Mouse (Mus musculus) forebrain, embryonic 14.5 days (tissue): ENCODE measurements at regions not wholly inside any gene's neighbourhood (a gene's known extent, or its start where the extent isn't known, plus 50 kb on each side); places are given as distances from the start of the nearest gene placed in this dataset.

ENCODE experiments used
- ATAC-seq: fragments of 200-750 bp; cut with Nextera tagmentation; 2 replicates; pipeline ENCODE4 v1.8.0; 2017; ENCODE audit warnings: mild to moderate bottlenecking, moderate library complexity
- DNase-seq: peaks from one replicate; pipeline ENCODE4 v3.0.0-alpha.2; 2015; ENCODE audit warnings: low spot score
- H3K27ac ChIP-seq: fragments of 300-500 bp; sonication (generic); 2 replicates; pipeline ENCODE4 v1.5.1; 2014; ENCODE audit warnings: low read depth, mild to moderate bottlenecking, control low read depth, low read length, moderate library complexity
- H3K27me3 ChIP-seq: fragments of 300-500 bp; sonication (generic); replicated peaks from 2 replicates; pipeline ENCODE4 v1.6.1; 2014; ENCODE audit warnings: low read length, control low read depth, mixed read lengths; ENCODE audit not compliant: control insufficient read depth, insufficient read depth
- H3K36me3 ChIP-seq: fragments of 300-500 bp; sonication (generic); 2 replicates; pipeline ENCODE4 v1.6.1; 2014; ENCODE audit warnings: low read length, control low read depth; ENCODE audit not compliant: control insufficient read depth, insufficient read depth
- H3K4me1 ChIP-seq: fragments of 300-500 bp; sonication (generic); 2 replicates; pipeline ENCODE4 v1.6.1; 2014; ENCODE audit warnings: antibody characterized with exemption, low read length, control low read depth; ENCODE audit not compliant: control insufficient read depth, insufficient read depth
- H3K4me2 ChIP-seq: fragments of 300-500 bp; sonication (generic); 2 replicates; pipeline ENCODE4 v1.6.1; 2014; ENCODE audit warnings: mild to moderate bottlenecking, control low read depth, low read length
- H3K4me3 ChIP-seq: fragments of 300-500 bp; sonication (generic); 2 replicates; pipeline ENCODE4 v1.5.1; 2014; ENCODE audit warnings: low read depth, low read length, control low read depth
- H3K9ac ChIP-seq: fragments of 300-500 bp; sonication (generic); 2 replicates; pipeline ENCODE4 v1.6.1; 2014; ENCODE audit warnings: mild to moderate bottlenecking, low read length, control low read depth, moderate library complexity
- H3K9me3 ChIP-seq: fragments of 300-500 bp; sonication (generic); replicated peaks from 2 replicates; pipeline ENCODE4 v1.6.1; 2016; ENCODE audit warnings: low read length, control low read depth, mixed read lengths; ENCODE audit not compliant: control insufficient read depth
- WGBS: fragments of 180-500 bp; shearing (Covaris S2); extraction: QIAGEN DNeasy Blood & Tissue Kit; methylation state at CpG from one replicate; pipeline ENCODE4 v1.1.7; 2014; 5-methylcytosine and 5-hydroxymethylcytosine counted together

DNA sequence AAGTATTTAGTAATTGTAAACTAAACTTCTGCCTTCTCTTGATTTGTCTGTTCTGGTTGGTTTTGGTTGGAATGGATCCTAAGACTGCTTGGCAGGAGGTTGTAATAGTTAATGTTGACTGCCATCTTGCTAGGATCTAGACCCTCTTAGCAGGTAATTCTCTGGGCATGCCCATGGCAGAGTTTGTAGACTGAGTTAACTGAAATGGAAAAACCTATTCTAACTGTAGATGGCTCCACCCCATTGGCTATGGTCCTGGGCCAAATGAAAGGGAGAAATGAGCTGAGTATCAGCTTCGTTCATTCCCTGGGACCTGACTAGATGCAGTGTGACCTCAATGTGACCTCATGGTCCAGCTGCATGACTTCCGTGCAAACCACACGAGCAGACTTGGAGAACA lies 207.7 kb downstream of the Slc30a10 start:
- no peak for DNase-seq
- Histone ChIP-seq H3K4me1 (no peaks in the 10 kb centered on the region), H3K36me3 (no peaks in the 10 kb centered on the region), H3K9me3 (no peaks in the 10 kb centered on the region), H3K9ac (no peak overlapping the region), H3K27ac (no peak overlapping the region), H3K4me2 (no peak overlapping the region), H3K4me3 (no peak overlapping the region), H3K27me3 (no peaks in the 10 kb centered on the region)
- WGBS: 81% methylated on average over 3 of the region's 3 CpGs
- no peak for ATAC-seq

DNA sequence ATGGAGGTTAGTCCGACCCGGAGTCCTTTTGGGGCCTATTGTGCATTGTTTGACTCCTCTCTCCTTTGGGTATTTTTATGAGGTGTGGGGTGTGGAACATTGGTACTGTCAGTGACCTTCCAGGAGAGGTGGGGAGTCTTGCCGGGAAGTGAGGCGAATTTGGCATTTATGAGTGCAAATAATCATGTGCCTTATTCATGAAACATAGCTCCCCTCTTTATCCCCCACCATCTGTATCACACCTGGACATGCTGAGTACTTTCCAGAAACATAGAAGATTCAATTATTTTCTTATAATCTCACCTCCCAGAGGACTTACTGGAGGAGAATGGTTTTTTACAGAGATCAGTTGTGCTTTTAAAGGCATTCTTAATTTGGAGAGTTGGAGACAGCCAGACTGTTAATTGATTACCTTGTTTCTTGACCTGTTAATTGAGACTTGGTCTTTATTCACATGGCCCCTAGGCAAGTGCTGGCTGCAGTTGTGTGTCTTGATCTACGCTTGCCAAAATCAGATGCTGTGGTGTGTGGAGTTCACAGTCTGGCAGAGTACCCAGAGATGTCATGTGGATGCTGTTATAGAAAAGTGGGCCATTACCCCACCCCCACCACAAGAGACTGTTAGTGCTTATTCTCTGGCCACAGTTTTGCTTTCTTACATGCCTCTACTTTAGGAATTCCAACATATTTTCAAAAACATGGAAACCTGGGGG lies 215.5 kb downstream of the Slc30a10 start:
- Histone ChIP-seq H3K36me3 (no peaks in the 10 kb centered on the region), H3K4me3 (no peak overlapping the region), H3K9ac (no peak overlapping the region), H3K4me1 (0 out of 2 replicates have a peak, but pooled peaks cover 4% of the 10 kb centered on the region), H3K27me3 (no peaks in the 10 kb centered on the region), H3K4me2 (no peak overlapping the region), H3K9me3 (no peaks in the 10 kb centered on the region), H3K27ac (no peak overlapping the region)
- WGBS: 50% methylated on average over 5 of the region's 5 CpGs
- ATAC-seq (peak; percentile 60; the same call in 1 of the 2 replicates), DNase-seq (peak; percentile 76)

DNA sequence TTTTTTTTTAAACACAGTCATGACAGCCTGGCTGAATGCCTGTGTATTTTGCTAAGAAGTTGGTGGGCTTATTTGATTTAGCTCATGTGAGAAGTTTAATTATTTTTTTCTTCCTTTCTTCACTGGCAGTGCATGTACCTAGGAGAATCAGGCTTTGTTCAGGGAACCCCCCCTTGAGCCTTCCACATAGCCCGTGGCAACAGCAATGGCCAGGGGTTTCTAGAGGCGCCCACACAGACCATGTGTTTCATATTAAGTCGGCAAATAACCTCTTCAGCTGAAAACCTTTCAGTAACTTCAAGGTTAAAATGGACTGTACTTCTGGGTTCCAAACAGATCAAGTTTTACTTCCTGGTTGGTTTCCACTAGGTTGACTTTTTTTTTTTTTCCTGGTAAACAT lies 218.3 kb downstream of the Slc30a10 start:
- WGBS: 68% methylated on average over 3 of the region's 3 CpGs
- Histone ChIP-seq H3K4me2 (no peak overlapping the region), H3K36me3 (no peaks in the 10 kb centered on the region), H3K9me3 (no peaks in the 10 kb centered on the region), H3K4me1 (0 out of 2 replicates have a peak, but pooled peaks cover 4% of the 10 kb centered on the region), H3K4me3 (no peak overlapping the region), H3K27ac (no peak overlapping the region), H3K27me3 (no peaks in the 10 kb centered on the region), H3K9ac (no peak overlapping the region)
- ATAC-seq (no peak), DNase-seq (no peak)

DNA sequence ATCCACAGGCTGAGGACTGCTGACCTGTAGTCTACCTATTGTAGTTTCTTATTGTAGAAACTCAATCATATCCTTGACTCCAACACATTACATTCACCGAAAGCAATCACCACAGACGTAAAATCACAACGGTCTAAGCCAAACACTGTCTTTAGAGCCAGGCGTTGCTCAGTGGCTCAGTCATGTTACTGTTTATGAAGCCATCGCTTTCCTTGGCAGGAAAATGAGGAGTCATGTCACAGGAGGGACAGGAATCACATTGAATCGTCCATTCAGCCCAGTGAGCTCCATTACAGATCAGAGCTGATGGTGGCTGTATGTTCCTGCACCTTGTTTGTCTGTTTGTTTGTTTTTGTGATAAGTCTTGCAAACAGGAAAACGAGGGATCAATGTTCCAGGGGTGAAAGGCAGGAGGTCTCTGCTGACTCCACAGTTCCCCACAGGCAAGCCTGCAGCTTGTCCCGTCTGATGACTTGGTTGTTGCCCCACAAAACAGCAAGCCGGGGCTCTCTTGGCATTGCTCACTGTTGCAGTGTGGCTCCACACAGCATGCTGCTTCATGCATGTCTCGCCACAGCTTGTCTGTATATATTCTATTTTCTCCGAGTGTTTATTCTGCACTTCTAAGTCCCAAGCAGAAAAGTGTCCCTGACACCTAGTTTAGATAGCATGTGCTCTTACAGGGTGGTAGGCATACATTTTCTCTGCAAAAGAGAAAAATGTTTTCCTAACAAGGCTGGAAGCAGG lies 221.2 kb downstream of the Slc30a10 start:
- H3K4me3 ChIP-seq: no peak overlapping the region

DNA sequence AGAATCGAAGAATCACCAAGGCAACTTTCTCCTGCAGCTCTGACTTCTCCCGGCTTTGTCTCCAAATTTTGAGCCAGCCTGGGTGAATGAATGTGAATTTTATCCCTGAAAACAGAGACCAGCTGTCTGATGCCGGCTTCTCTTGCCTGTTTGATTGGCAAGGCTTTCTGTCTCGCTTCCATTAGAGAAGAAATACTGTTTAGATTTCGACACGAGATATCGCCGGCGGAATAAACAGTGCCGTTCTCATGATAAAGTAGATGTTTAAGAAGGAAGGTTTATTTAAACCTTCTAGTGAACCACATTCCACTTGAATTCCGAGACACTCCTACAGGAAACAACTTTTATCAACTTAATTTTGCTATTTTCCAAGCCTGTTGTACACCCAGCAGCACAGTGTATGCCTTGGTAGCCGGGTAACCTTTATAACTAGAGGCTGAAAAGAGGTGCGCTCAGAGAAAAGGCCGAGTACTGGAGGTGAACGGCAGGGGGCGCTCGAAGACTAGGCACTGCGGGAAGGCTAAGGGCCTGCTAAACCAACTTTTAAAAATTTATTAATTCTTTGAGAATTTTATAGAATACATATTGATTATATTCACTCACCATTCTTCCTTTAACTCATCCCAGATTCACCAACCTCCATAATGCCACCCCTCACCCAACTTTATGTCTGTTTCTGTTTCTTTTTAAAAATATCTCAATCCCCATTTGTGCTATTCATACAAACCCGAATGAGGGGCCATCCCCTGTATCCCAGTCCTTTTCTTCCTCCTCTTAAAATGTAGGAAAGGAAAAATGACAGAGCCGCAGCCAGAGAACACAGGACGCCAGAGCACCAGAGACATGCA lies 227.2 kb downstream of the Slc30a10 start:
- no peak overlapping the region for H3K4me3 ChIP-seq
- ATAC-seq (0 out of 2 replicates have a peak, but pooled peaks have one; percentile 55), DNase-seq (peak; percentile 75)
- H3K27me3 ChIP-seq: no peaks in the 10 kb centered on the region
- no peak overlapping the region for H3K4me2 ChIP-seq
- no peak overlapping the region for H3K9ac ChIP-seq
- no peaks in the 10 kb centered on the region for H3K4me1 ChIP-seq
- H3K27ac ChIP-seq: no peak overlapping the region
- WGBS: 47% methylated on average over 21 of the region's 21 CpGs
- no peaks in the 10 kb centered on the region for H3K9me3 ChIP-seq
- H3K36me3 ChIP-seq: no peaks in the 10 kb centered on the region

More for the DNA sequence above, 221.2 kb downstream of the Slc30a10 start:
- H3K9me3 ChIP-seq: no peaks in the 10 kb centered on the region
- H3K27ac ChIP-seq: no peak overlapping the region
- ATAC-seq (no peak), DNase-seq (no peak)
- H3K36me3 ChIP-seq: no peaks in the 10 kb centered on the region
- no peak overlapping the region for H3K4me2 ChIP-seq
- WGBS: 84% methylated on average over 11 of the region's 11 CpGs
- H3K27me3 ChIP-seq: no peaks in the 10 kb centered on the region
- H3K9ac ChIP-seq: no peak overlapping the region
- H3K4me1 ChIP-seq: no peaks in the 10 kb centered on the region

DNA sequence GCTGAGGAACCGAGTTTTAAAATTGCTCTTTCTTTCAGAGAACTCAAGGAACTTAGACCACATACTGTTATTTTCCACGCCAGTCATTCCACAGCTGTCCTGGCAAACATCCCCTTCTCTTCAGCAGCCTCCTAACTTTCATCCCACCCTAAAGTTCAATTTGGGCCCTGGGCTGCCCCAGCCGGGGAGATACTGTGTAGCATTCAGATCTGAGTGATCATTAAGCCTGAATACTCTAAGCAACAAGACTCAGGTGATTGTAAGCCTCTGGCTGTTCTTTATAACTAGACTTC lies 227.8 kb downstream of the Slc30a10 start:
- no peak for ATAC-seq
- WGBS: 72% methylated on average over 3 of the region's 3 CpGs
- no peak overlapping the region for H3K9ac ChIP-seq

DNA sequence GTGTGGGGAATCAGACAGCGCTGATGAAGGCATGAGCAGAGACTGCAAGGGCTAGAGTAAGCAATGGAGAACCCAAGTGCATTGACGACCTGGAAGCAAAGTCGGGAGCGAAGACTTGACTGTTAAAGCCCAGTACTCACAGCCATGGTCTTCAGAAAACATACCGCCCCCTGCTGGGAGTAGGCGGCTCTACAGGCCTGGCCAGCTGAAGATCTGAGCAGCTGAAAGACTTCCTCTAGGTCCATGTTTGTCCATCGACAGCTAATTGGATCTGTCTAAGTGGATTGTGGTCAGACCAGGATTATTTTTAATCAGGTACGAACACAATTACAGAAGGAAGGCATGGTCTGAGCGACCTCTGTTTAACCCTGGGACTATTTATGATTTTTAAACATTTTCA lies 230.0 kb downstream of the Slc30a10 start:
- no peak for ATAC-seq
- WGBS: 76% methylated on average over 9 of the region's 9 CpGs

More for the DNA sequence above, 227.8 kb downstream of the Slc30a10 start:
- Histone ChIP-seq H3K4me2 (no peak overlapping the region), H3K4me3 (no peak overlapping the region), H3K4me1 (no peaks in the 10 kb centered on the region), H3K9me3 (no peaks in the 10 kb centered on the region), H3K36me3 (no peaks in the 10 kb centered on the region), H3K27ac (no peak overlapping the region), H3K27me3 (no peaks in the 10 kb centered on the region)
- no peak for DNase-seq

DNA sequence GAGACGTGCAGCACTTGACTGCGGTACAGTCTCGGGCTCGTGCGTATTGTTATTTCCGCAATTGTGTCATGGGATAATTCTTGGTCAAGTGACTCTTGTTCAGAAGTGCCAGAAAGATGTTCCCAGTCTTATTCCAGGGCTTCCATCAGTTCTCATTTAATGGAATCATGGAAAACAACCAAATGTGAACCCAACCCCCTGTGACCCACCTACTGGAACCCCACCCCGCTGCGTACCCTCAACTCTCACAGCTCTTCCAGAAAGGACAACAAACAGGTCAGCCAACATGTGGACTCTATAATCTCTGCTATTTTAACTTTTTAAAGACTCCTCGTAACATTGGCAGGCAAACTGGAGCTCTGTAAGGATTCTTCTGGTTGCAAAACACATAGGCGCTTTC lies 233.9 kb downstream of the Slc30a10 start:
- H3K27ac ChIP-seq: no peak overlapping the region
- ATAC-seq (no peak), DNase-seq (no peak)
- H3K9me3 ChIP-seq: no peaks in the 10 kb centered on the region
- no peak overlapping the region for H3K4me3 ChIP-seq
- H3K27me3 ChIP-seq: no peaks in the 10 kb centered on the region
- H3K4me1 ChIP-seq: no peaks in the 10 kb centered on the region
- H3K36me3 ChIP-seq: no peaks in the 10 kb centered on the region
- no peak overlapping the region for H3K4me2 ChIP-seq
- 96% methylated on average over 10 of the region's 10 CpGs for WGBS
- no peak overlapping the region for H3K9ac ChIP-seq

More for the DNA sequence above, 230.0 kb downstream of the Slc30a10 start:
- Histone ChIP-seq H3K9me3 (no peaks in the 10 kb centered on the region), H3K27ac (no peak overlapping the region), H3K36me3 (no peaks in the 10 kb centered on the region), H3K4me2 (no peak overlapping the region), H3K9ac (no peak overlapping the region), H3K4me1 (no peaks in the 10 kb centered on the region), H3K4me3 (no peak overlapping the region), H3K27me3 (no peaks in the 10 kb centered on the region)
- peak; percentile 13 for DNase-seq
